Mouse (Mus musculus): ENCODE measurements around the gene C130074G19Rik. TPM values are rescaled to one million over a fixed set of nuclear protein-coding genes. Genes with fewer than 3 reads are reported as not detected.

Gene C130074G19Rik
- polyA plus RNA-seq, 1 experiment: 7.4 TPM

DNA sequence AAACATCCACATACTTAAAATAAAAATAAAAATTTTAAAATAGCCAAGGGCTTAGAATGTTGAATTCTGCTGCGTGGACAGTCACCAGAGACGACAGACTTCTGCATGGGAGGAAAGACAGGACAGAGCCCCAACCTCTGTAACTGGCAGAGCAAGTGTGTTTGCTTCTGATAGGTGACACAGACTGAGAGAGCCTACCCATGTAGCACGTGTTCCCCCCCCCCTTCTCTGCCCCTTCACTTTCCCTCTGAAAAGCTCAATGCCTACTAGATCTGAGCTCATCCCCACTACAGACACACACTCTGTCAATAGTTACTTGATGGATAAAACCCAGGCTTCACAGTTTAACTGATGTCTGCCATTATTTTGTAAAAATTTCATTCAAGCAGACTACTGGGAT is 36.0 kb downstream of the C130074G19Rik start:
- DNase-seq: no peak
- Histone ChIP-seq H3K27me3 (ENCODE audit: control insufficient read depth, insufficient read depth, low read length) (no peaks in the 10 kb centered on the region), H3K4me3 (replicated peaks; ENCODE audit: insufficient read depth, low read depth, low read length) (no peak overlapping the region), H3K4me1 (ENCODE audit: control insufficient read depth, insufficient read depth, low read length) (0 out of 2 replicates have a peak, but pooled peaks cover under 1% of the 10 kb centered on the region), H3K27ac (ENCODE audit: insufficient read depth, low read length) (no peak overlapping the region)
- TF ChIP-seq POLR2A (IDR thresholded peaks at IDR 0.05; ENCODE audit: borderline replicate concordance, insufficient read depth, low read length): no peak
- TF ChIP-seq CTCF (IDR thresholded peaks at IDR 0.05; ENCODE audit: borderline replicate concordance, insufficient read depth, low read depth, low read length): no peak
- 62% methylated on average over 3 of the region's 3 CpGs for WGBS

- H3K27me3 ChIP-seq (ENCODE audit: control insufficient read depth, insufficient read depth, low read length): no peaks in the 10 kb centered on the region
- WGBS: 3% methylated on average over 18 of the region's 18 CpGs
- no peak within 1 kb of the TSS for H3K27ac ChIP-seq (ENCODE audit: insufficient read depth, low read length)
- H3K4me1 ChIP-seq (ENCODE audit: control insufficient read depth, insufficient read depth, low read length): no peaks in the 10 kb centered on the region
- TF ChIP-seq CTCF (IDR thresholded peaks at IDR 0.05; ENCODE audit: borderline replicate concordance, insufficient read depth, low read depth, low read length) (no peak), POLR2A (IDR thresholded peaks at IDR 0.05; ENCODE audit: borderline replicate concordance, insufficient read depth, low read length) (no peak)
- DNase-seq: no peak
- H3K4me3 ChIP-seq (replicated peaks; ENCODE audit: insufficient read depth, low read depth, low read length): peak within 1 kb of the TSS; percentile 71
Observed at GRCm38 (mm10) chr1:184846092-184846750, 36.8 kb downstream of the C130074G19Rik start, which contains the start of gene Marc2. Gene Marc2 (minus strand): TSS chr1:184846451.

DNA sequence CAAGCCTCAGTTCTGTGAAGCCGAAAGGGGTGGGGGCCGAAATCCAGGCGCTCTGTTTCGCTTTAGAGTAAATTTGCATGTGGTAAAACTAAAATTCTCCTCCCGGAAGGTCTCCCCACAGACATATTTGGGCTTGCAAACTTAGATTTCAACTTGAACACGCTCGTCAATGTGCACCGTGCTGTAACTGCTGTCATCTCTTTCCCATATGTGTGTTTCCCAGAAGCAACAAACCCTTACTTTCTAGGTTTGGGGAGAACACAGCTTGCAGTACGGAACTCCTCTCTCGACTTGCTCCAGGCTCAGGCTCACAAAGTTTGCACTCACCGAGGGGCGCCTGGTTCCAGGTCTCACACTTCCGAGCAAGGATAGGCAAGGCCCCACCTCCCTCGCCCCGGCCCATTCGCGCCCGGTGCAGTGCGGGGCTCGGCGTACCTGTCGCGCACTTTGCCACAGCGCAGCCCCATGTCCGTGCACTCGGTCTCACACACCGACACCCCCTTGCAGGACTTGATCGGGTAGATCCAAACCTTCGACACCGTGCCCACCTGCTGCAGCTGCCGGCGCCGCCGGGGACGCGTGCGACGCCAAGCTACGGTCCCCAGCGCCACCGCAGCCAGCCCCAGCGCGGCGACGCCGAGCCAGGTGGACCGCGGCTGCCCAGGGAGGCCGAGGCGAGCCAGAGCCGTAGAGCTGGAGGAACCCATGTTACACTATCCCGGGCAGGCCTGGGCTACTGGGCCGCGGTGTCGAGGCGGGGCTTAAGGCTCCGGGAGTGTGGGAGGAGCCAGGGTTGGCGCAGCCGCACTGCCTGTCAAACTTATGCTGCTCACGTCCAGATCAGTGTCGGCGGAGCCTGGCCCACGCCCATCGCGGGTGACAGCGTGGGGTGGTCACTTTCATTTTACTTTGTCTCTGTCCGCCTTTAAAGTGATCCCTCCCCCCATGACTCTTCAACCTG is 37.6 kb downstream of the C130074G19Rik start:
- Histone ChIP-seq H3K4me1 (ENCODE audit: control insufficient read depth, insufficient read depth, low read length) (no peaks in the 10 kb centered on the region), H3K4me3 (replicated peaks; ENCODE audit: insufficient read depth, low read depth, low read length) (peak overlapping the region; percentile 71), H3K27me3 (ENCODE audit: control insufficient read depth, insufficient read depth, low read length) (no peaks in the 10 kb centered on the region), H3K27ac (ENCODE audit: insufficient read depth, low read length) (no peak overlapping the region)
- DNase-seq: peak; percentile 84 to 86
- TF ChIP-seq CTCF (IDR thresholded peaks at IDR 0.05; ENCODE audit: borderline replicate concordance, insufficient read depth, low read depth, low read length) (no peak), POLR2A (IDR thresholded peaks at IDR 0.05; ENCODE audit: borderline replicate concordance, insufficient read depth, low read length) (peak; percentile 74)
- under 1% methylated on average over 67 of the region's 67 CpGs for WGBS

- Histone ChIP-seq H3K27ac (ENCODE audit: insufficient read depth, low read length) (no peak overlapping the region), H3K4me1 (ENCODE audit: control insufficient read depth, insufficient read depth, low read length) (no peaks in the 10 kb centered on the region), H3K4me3 (replicated peaks; ENCODE audit: insufficient read depth, low read depth, low read length) (peak overlapping the region; percentile 71), H3K27me3 (ENCODE audit: control insufficient read depth, insufficient read depth, low read length) (no peaks in the 10 kb centered on the region)
- 25% methylated on average over 15 of the region's 15 CpGs for WGBS
- TF ChIP-seq POLR2A (IDR thresholded peaks at IDR 0.05; ENCODE audit: borderline replicate concordance, insufficient read depth, low read length): no peak
- TF ChIP-seq CTCF (IDR thresholded peaks at IDR 0.05; ENCODE audit: borderline replicate concordance, insufficient read depth, low read depth, low read length): 0 out of 2 replicates have a peak, but pooled peaks have one; percentile 7
- DNase-seq: peak in 1 of 2 experiments; percentile 18
Observed at GRCm38 (mm10) chr1:184844326-184845066, 38.5 kb downstream of the C130074G19Rik start.

GRCm38 (mm10) chr1:184837649-184838048 is 45.4 kb downstream of the C130074G19Rik start:
- no peaks in the 10 kb centered on the region for H3K27me3 ChIP-seq (ENCODE audit: control insufficient read depth, insufficient read depth, low read length)
- no peak overlapping the region for H3K4me3 ChIP-seq (replicated peaks; ENCODE audit: insufficient read depth, low read depth, low read length)
- 89% methylated on average over 4 of the region's 4 CpGs for WGBS
- H3K4me1 ChIP-seq (ENCODE audit: control insufficient read depth, insufficient read depth, low read length): no peaks in the 10 kb centered on the region
- TF ChIP-seq CTCF (IDR thresholded peaks at IDR 0.05; ENCODE audit: borderline replicate concordance, insufficient read depth, low read depth, low read length): no peak
- no peak for TF ChIP-seq POLR2A (IDR thresholded peaks at IDR 0.05; ENCODE audit: borderline replicate concordance, insufficient read depth, low read length)
- DNase-seq: no peak
- no peak overlapping the region for H3K27ac ChIP-seq (ENCODE audit: insufficient read depth, low read length)

GRCm38 (mm10) chr1:184836350-184836749 is 46.7 kb downstream of the C130074G19Rik start:
- no peak overlapping the region for H3K27ac ChIP-seq (ENCODE audit: insufficient read depth, low read length)
- H3K4me3 ChIP-seq (replicated peaks; ENCODE audit: insufficient read depth, low read depth, low read length): no peak overlapping the region
- no peak for DNase-seq
- TF ChIP-seq CTCF (IDR thresholded peaks at IDR 0.05; ENCODE audit: borderline replicate concordance, insufficient read depth, low read depth, low read length) (no peak), POLR2A (IDR thresholded peaks at IDR 0.05; ENCODE audit: borderline replicate concordance, insufficient read depth, low read length) (no peak)
- no peaks in the 10 kb centered on the region for H3K27me3 ChIP-seq (ENCODE audit: control insufficient read depth, insufficient read depth, low read length)
- H3K4me1 ChIP-seq (ENCODE audit: control insufficient read depth, insufficient read depth, low read length): no peaks in the 10 kb centered on the region
- 84% methylated on average over 5 of the region's 5 CpGs for WGBS

GRCm38 (mm10) chr1:184833499-184833898 is 49.5 kb downstream of the C130074G19Rik start:
- WGBS: 90% methylated on average over 7 of the region's 7 CpGs
- TF ChIP-seq CTCF (IDR thresholded peaks at IDR 0.05; ENCODE audit: borderline replicate concordance, insufficient read depth, low read depth, low read length) (no peak), POLR2A (IDR thresholded peaks at IDR 0.05; ENCODE audit: borderline replicate concordance, insufficient read depth, low read length) (no peak)
- no peaks in the 10 kb centered on the region for H3K4me1 ChIP-seq (ENCODE audit: control insufficient read depth, insufficient read depth, low read length)

More at GRCm38 (mm10) chr1:184833499-184833898, 49.5 kb downstream of the C130074G19Rik start:
- DNase-seq: no peak
- Histone ChIP-seq H3K4me3 (replicated peaks; ENCODE audit: insufficient read depth, low read depth, low read length) (no peak overlapping the region), H3K27ac (ENCODE audit: insufficient read depth, low read length) (no peak overlapping the region), H3K27me3 (ENCODE audit: control insufficient read depth, insufficient read depth, low read length) (no peaks in the 10 kb centered on the region)

Data from cerebellum, adult 2 months (tissue).